Mouse (Mus musculus): ENCODE measurements around the gene Dyrk1b. TPM values are rescaled to one million over a fixed set of nuclear protein-coding genes. Genes with fewer than 3 reads are reported as not detected.
A peak's percentile ranks its signal among the peaks of the same experiment; 100 is the strongest.

Gene Dyrk1b
- total and polyA plus RNA-seq, 2 experiments from 2014 or later: 7.4 to 23.3 TPM

GRCm38 (mm10) chr7:28179741-28180377 is 590 bp downstream of the Dyrk1b start:
- peak; percentile 97 for DNase-seq
- TF ChIP-seq CTCF (IDR thresholded peaks at IDR 0.05; ENCODE audit: low read depth): no peak
- Histone ChIP-seq H3K4me1 (ENCODE audit: insufficient read depth) (peaks cover 6% of the 10 kb centered on the region; the same call in 1 of the 2 replicates), H3K9me3 (ENCODE audit: low read length) (no peaks in the 10 kb centered on the region), H3K27ac (ENCODE audit: low read depth, low read length) (peak overlapping the region; percentile 95), H3K27me3 (ENCODE audit: insufficient read depth, low read length) (no peaks in the 10 kb centered on the region), H3K36me3 (ENCODE audit: insufficient read depth) (peaks cover 68% of the 10 kb centered on the region), H3K4me2 (ENCODE audit: low read depth) (peak overlapping the region; percentile 81), H3K4me3 (ENCODE audit: low read depth, low read length) (peak overlapping the region; percentile 98), H3K9ac (peak overlapping the region; percentile 88)
- ATAC-seq: peak; percentile 93
- WGBS: 1% methylated on average over 49 of the region's 56 CpGs

DNA sequence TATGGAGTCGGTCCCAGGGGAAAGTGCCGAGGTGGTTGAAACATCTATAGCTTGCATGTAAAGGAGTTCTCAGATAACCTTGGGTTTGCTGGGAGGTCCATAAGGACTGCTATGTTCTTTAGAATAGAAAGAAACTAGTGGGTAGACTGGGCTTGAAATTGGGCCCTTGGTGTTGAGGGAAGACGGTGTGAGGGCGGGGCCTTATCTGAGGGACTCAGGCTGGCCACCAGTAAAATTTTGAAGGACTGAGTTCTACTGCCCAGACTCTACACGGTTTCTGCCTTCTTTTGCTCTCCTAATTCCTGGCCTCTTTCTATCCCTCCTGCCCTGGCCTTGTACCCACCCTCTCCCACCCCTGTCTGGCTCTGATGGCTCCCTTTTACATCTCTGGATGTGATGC is 1.6 kb downstream of the Dyrk1b start:
- Histone ChIP-seq H3K9me3 (ENCODE audit: low read length) (no peaks in the 10 kb centered on the region), H3K4me2 (ENCODE audit: low read depth) (peak overlapping the region; percentile 81), H3K4me1 (ENCODE audit: insufficient read depth) (peaks cover 6% of the 10 kb centered on the region; the same call in 1 of the 2 replicates), H3K4me3 (ENCODE audit: low read depth, low read length) (peak overlapping the region; percentile 98), H3K9ac (peak overlapping the region; percentile 88), H3K36me3 (ENCODE audit: insufficient read depth) (peaks cover 69% of the 10 kb centered on the region), H3K27ac (ENCODE audit: low read depth, low read length) (peak overlapping the region; percentile 95; the same call in 1 of the 2 replicates), H3K27me3 (ENCODE audit: insufficient read depth, low read length) (no peaks in the 10 kb centered on the region)
- no peak for ATAC-seq
- no peak for DNase-seq
- TF ChIP-seq CTCF (IDR thresholded peaks at IDR 0.05; ENCODE audit: low read depth): no peak
- WGBS: 82% methylated on average over 5 of the region's 5 CpGs

DNA sequence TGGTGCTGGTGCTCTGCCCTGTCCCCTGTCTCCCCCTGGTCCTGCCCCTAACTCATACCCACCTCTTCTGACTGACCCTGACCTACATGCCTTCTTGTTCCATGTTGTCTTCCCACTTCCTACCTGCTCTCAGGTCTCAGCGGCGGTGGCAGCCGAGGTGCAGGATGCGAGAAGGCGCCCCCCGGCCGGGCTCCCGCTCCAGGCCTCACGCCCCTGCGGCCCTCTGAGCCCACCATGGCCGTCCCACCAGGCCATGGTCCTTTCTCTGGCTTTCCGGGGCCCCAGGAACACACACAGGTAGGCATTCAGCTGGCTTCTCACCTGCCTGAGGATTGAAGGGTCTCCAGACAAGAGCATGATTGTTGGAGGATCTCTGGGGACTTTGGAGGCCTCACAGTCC is 2.1 kb downstream of the Dyrk1b start:
- Histone ChIP-seq H3K9ac (no peak overlapping the region), H3K9me3 (ENCODE audit: low read length) (no peaks in the 10 kb centered on the region), H3K27me3 (ENCODE audit: insufficient read depth, low read length) (no peaks in the 10 kb centered on the region), H3K4me1 (ENCODE audit: insufficient read depth) (peaks cover 6% of the 10 kb centered on the region; the same call in 1 of the 2 replicates), H3K27ac (ENCODE audit: low read depth, low read length) (no peak overlapping the region), H3K4me2 (ENCODE audit: low read depth) (peak overlapping the region; percentile 81; the same call in 1 of the 2 replicates), H3K36me3 (ENCODE audit: insufficient read depth) (peaks cover 69% of the 10 kb centered on the region), H3K4me3 (ENCODE audit: low read depth, low read length) (no peak overlapping the region)
- WGBS: 97% methylated on average over 12 of the region's 12 CpGs
- ATAC-seq (no peak), DNase-seq (no peak)
- TF ChIP-seq CTCF (IDR thresholded peaks at IDR 0.05; ENCODE audit: low read depth): no peak

GRCm38 (mm10) chr7:28182320-28182719 is 3.1 kb downstream of the Dyrk1b start:
- H3K27me3 ChIP-seq (ENCODE audit: insufficient read depth, low read length): no peaks in the 10 kb centered on the region
- DNase-seq (no peak), ATAC-seq (no peak)
- H3K9me3 ChIP-seq (ENCODE audit: low read length): no peaks in the 10 kb centered on the region
- peaks cover 6% of the 10 kb centered on the region; the same call in 1 of the 2 replicates for H3K4me1 ChIP-seq (ENCODE audit: insufficient read depth)
- H3K27ac ChIP-seq (ENCODE audit: low read depth, low read length): no peak overlapping the region
- no peak for TF ChIP-seq CTCF (IDR thresholded peaks at IDR 0.05; ENCODE audit: low read depth)
- H3K4me2 ChIP-seq (ENCODE audit: low read depth): no peak overlapping the region
- peaks cover 71% of the 10 kb centered on the region for H3K36me3 ChIP-seq (ENCODE audit: insufficient read depth)
- H3K9ac ChIP-seq: no peak overlapping the region
- WGBS: 96% methylated on average over 22 of the region's 22 CpGs
- H3K4me3 ChIP-seq (ENCODE audit: low read depth, low read length): no peak overlapping the region

GRCm38 (mm10) chr7:28185884-28186283 is 6.6 kb downstream of the Dyrk1b start:
- Histone ChIP-seq H3K27me3 (ENCODE audit: insufficient read depth, low read length) (no peaks in the 10 kb centered on the region), H3K4me2 (ENCODE audit: low read depth) (no peak overlapping the region), H3K36me3 (ENCODE audit: insufficient read depth) (peaks cover 92% of the 10 kb centered on the region), H3K9me3 (ENCODE audit: low read length) (no peaks in the 10 kb centered on the region), H3K4me1 (ENCODE audit: insufficient read depth) (peaks cover 1% of the 10 kb centered on the region; the same call in 1 of the 2 replicates), H3K27ac (ENCODE audit: low read depth, low read length) (no peak overlapping the region), H3K9ac (no peak overlapping the region), H3K4me3 (ENCODE audit: low read depth, low read length) (no peak overlapping the region)
- no peak for ATAC-seq
- TF ChIP-seq CTCF (IDR thresholded peaks at IDR 0.05; ENCODE audit: low read depth): no peak
- 94% methylated on average over 14 of the region's 14 CpGs for WGBS
- no peak for DNase-seq

GRCm38 (mm10) chr7:28186631-28187030 is 7.4 kb downstream of the Dyrk1b start:
- Histone ChIP-seq H3K4me2 (ENCODE audit: low read depth) (no peak overlapping the region), H3K9ac (no peak overlapping the region), H3K27me3 (ENCODE audit: insufficient read depth, low read length) (no peaks in the 10 kb centered on the region), H3K4me1 (ENCODE audit: insufficient read depth) (no peaks in the 10 kb centered on the region), H3K4me3 (ENCODE audit: low read depth, low read length) (no peak overlapping the region), H3K36me3 (ENCODE audit: insufficient read depth) (peaks cover 91% of the 10 kb centered on the region), H3K27ac (ENCODE audit: low read depth, low read length) (no peak overlapping the region), H3K9me3 (ENCODE audit: low read length) (no peaks in the 10 kb centered on the region)
- no peak for ATAC-seq
- TF ChIP-seq CTCF (IDR thresholded peaks at IDR 0.05; ENCODE audit: low read depth): no peak
- WGBS: 92% methylated on average over 8 of the region's 8 CpGs
- DNase-seq: no peak

DNA sequence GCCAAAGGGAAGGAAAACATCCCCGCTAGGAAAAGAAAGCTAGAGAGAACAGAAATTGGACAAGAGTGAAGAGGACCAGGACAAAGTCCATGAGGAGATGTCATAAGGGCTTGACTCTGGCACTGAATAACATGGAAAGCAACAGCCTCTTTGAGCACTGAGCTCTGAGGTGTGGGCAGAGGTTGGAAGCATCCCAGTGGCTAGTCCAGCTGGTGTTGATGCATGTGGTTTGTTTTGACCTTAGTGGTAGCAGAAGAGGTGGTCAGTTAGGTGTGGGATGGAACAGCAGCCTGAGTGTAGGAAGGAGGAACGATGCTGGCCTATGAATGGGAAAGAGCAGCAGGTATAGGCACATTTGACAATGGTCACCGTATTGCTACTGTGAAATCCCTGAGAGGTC is 12.2 kb downstream of the Dyrk1b start:
- no peak for TF ChIP-seq CTCF (IDR thresholded peaks at IDR 0.05; ENCODE audit: low read depth)
- no peak overlapping the region for H3K9ac ChIP-seq
- DNase-seq: no peak
- H3K4me1 ChIP-seq (ENCODE audit: insufficient read depth): no peaks in the 10 kb centered on the region
- no peak overlapping the region for H3K27ac ChIP-seq (ENCODE audit: low read depth, low read length)
- no peaks in the 10 kb centered on the region for H3K27me3 ChIP-seq (ENCODE audit: insufficient read depth, low read length)
- peaks cover 60% of the 10 kb centered on the region for H3K36me3 ChIP-seq (ENCODE audit: insufficient read depth)
- ATAC-seq: no peak
- H3K4me2 ChIP-seq (ENCODE audit: low read depth): no peak overlapping the region
- 94% methylated on average over 3 of the region's 3 CpGs for WGBS
- no peaks in the 10 kb centered on the region for H3K9me3 ChIP-seq (ENCODE audit: low read length)
- no peak overlapping the region for H3K4me3 ChIP-seq (ENCODE audit: low read depth, low read length)
